Mouse (Mus musculus): ENCODE measurements around the gene Prkcb. TPM values are rescaled to one million over a fixed set of nuclear protein-coding genes. Genes with fewer than 3 reads are reported as not detected.

The Prkcb gene
- polyA plus RNA-seq, 1 experiment from 2014 or later = 139 TPM

DNA sequence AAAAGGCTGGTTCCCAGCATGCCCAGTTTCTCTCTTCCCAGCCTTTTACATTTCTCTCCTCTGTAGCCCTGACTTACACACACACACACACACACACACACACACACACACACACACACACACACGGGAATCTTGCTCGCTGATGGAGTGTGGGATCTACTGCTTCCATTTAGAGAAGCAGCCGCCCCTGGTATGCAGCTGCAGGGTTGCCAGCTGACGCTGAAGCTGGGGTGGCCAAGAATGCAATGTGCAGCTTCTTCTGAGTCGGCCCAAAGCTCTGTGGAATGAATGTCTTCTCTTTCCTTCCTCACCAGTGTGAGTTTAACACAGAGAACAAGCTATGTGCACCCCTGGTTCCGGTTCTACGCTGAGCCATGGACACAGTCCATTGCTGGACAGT lies 56.1 kb downstream of the Prkcb start:
- no peak for ATAC-seq
- Histone ChIP-seq H3K4me1 (ENCODE audit: control insufficient read depth, insufficient read depth, low read depth, low read length) (peaks cover 2% of the 10 kb centered on the region), H3K36me3 (ENCODE audit: control insufficient read depth, insufficient read depth, low read length) (no peaks in the 10 kb centered on the region), H3K27me3 (replicated peaks; ENCODE audit: control insufficient read depth, insufficient read depth, low read length) (no peaks in the 10 kb centered on the region), H3K4me3 (ENCODE audit: low read length) (no peak overlapping the region), H3K9me3 (ENCODE audit: control insufficient read depth, low read length) (no peaks in the 10 kb centered on the region), H3K9ac (ENCODE audit: low read depth, low read length) (no peak overlapping the region), H3K4me2 (ENCODE audit: low read length) (no peak overlapping the region), H3K27ac (ENCODE audit: low read depth, low read length) (no peak overlapping the region)
- WGBS = 60% methylated on average over 7 of the region's 7 CpGs

DNA sequence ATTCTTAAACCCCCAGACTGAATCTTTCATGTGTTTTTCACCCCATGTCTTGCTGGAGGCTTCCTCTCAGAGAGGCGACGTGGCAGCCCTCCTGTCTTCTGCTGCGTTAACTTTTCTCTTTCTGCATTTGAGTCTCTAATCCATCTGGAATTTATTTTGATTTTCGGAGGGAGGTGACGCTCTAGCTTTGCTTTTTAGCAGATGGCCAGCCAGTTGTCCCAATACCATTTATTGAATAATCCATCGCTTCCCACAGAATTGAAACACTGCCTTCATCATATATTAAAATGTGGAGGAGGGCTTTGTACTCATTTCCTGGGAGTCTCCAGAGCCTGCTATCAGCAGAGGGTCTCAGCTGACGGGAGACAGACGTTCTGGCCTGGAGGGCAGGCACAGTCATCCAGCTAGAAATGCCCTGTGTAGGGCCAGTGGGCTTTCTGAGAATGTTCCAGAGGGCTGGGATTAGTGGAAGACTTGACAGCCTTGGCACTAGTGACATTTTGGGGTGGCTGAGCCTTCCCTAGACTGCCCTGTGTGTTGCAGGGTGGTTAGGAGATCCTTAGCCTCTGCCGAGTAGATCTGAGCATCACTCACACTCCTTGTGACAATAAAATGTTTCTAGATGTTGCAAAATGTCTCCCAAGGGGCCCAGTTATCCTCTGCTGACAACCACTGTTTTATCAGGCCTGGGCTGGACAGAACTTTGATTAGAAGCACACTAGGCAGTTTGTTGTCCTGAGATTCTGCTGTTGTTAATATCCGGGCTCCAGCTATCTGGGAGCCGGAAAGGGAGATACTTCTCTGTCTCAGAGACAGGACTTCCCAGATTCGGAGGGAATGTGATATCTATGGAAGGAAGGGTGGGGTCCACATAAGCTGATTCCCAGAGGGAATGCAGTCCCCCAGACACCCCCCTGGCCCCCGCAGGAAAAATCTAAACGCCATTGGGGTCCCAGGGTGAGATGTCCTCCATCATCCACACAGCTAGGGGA lies 58.0 kb downstream of the Prkcb start:
- no peak overlapping the region for H3K27ac ChIP-seq (ENCODE audit: low read depth, low read length)
- WGBS = 66% methylated on average over 14 of the region's 14 CpGs
- ATAC-seq = no peak

DNA sequence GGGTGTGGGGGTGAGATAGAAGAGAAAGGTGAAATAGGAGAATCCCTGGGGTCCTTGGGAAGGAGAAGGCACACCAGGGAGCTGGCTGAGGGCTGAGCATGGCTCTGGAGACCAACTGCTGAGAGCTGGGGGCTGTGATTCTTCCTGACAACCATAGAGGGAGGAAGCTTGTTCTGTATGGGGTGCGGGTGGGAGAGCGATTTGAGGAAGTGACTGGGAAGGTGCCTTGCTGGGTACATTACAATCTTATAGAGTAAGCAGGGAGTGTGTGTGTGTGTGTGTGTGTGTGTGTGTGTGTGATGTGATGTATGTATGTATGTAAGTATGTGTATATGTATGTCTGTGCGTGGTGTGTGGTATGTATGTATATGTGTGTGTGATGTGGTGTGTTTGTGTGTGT lies 58.9 kb downstream of the Prkcb start:
- 81% methylated on average over 3 of the region's 3 CpGs for WGBS
- no peaks in the 10 kb centered on the region for H3K36me3 ChIP-seq (ENCODE audit: control insufficient read depth, insufficient read depth, low read length)
- H3K4me2 ChIP-seq (ENCODE audit: low read length) = no peak overlapping the region
- ATAC-seq = no peak
- H3K4me3 ChIP-seq (ENCODE audit: low read length) = no peak overlapping the region
- peaks cover 3% of the 10 kb centered on the region for H3K4me1 ChIP-seq (ENCODE audit: control insufficient read depth, insufficient read depth, low read depth, low read length)
- no peaks in the 10 kb centered on the region for H3K9me3 ChIP-seq (ENCODE audit: control insufficient read depth, low read length)
- no peaks in the 10 kb centered on the region for H3K27me3 ChIP-seq (replicated peaks; ENCODE audit: control insufficient read depth, insufficient read depth, low read length)
- H3K9ac ChIP-seq (ENCODE audit: low read depth, low read length) = no peak overlapping the region
- H3K27ac ChIP-seq (ENCODE audit: low read depth, low read length) = no peak overlapping the region

More for the DNA sequence above, 58.0 kb downstream of the Prkcb start:
- H3K27me3 ChIP-seq (replicated peaks; ENCODE audit: control insufficient read depth, insufficient read depth, low read length) = no peaks in the 10 kb centered on the region
- no peak overlapping the region for H3K4me3 ChIP-seq (ENCODE audit: low read length)
- H3K36me3 ChIP-seq (ENCODE audit: control insufficient read depth, insufficient read depth, low read length) = no peaks in the 10 kb centered on the region
- H3K4me1 ChIP-seq (ENCODE audit: control insufficient read depth, insufficient read depth, low read depth, low read length) = peaks cover 2% of the 10 kb centered on the region
- H3K4me2 ChIP-seq (ENCODE audit: low read length) = no peak overlapping the region
- no peak overlapping the region for H3K9ac ChIP-seq (ENCODE audit: low read depth, low read length)
- no peaks in the 10 kb centered on the region for H3K9me3 ChIP-seq (ENCODE audit: control insufficient read depth, low read length)

DNA sequence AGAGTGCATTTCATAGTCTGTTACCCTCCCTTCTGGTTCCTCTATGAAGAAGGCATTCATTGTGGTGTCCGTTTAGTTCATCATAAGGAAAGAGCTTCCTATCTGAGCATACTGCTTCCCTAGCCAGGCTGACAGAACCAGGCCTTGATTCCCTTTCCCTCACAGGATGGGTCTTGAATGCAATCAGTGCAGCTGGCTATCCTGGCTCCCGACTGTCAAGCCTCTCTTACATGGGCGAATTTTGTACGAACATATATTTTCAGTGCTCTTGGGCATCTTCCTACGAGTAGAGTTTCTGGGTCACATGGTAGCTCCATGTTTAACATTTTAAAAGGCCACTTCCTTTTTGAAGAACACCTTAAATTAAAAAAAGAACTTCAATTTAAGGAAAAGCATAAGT lies 61.4 kb downstream of the Prkcb start:
- Histone ChIP-seq H3K4me1 (ENCODE audit: control insufficient read depth, insufficient read depth, low read depth, low read length) (peaks cover 11% of the 10 kb centered on the region), H3K4me3 (ENCODE audit: low read length) (no peak overlapping the region), H3K9ac (ENCODE audit: low read depth, low read length) (no peak overlapping the region), H3K9me3 (ENCODE audit: control insufficient read depth, low read length) (no peaks in the 10 kb centered on the region), H3K36me3 (ENCODE audit: control insufficient read depth, insufficient read depth, low read length) (no peaks in the 10 kb centered on the region), H3K4me2 (ENCODE audit: low read length) (no peak overlapping the region), H3K27ac (ENCODE audit: low read depth, low read length) (no peak overlapping the region), H3K27me3 (replicated peaks; ENCODE audit: control insufficient read depth, insufficient read depth, low read length) (no peaks in the 10 kb centered on the region)
- WGBS = 88% methylated on average over 5 of the region's 5 CpGs
- no peak for ATAC-seq

DNA sequence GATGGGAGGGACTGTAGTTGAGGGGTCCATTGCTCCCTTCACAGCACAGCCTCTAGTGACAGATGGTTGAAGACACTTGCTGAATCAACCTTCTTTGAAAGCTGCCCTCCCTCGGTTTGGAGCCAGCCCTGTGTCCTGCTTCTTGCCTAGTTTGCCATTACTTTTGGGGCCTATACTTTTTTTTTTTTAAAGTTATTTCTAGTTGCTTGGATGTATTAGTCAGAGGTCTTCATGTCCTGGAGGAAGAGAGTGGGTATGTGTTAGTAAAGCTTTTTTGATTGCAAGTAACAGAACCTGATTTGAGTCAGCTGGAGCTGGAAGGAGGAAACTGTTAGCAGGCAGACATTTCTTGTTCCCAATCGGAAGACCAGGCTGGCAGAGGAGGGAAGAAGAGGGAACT lies 62.2 kb downstream of the Prkcb start:
- Histone ChIP-seq H3K27me3 (replicated peaks; ENCODE audit: control insufficient read depth, insufficient read depth, low read length) (no peaks in the 10 kb centered on the region), H3K9me3 (ENCODE audit: control insufficient read depth, low read length) (no peaks in the 10 kb centered on the region), H3K4me2 (ENCODE audit: low read length) (no peak overlapping the region), H3K4me3 (ENCODE audit: low read length) (no peak overlapping the region), H3K4me1 (ENCODE audit: control insufficient read depth, insufficient read depth, low read depth, low read length) (peaks cover 11% of the 10 kb centered on the region), H3K9ac (ENCODE audit: low read depth, low read length) (no peak overlapping the region), H3K27ac (ENCODE audit: low read depth, low read length) (no peak overlapping the region), H3K36me3 (ENCODE audit: control insufficient read depth, insufficient read depth, low read length) (no peaks in the 10 kb centered on the region)
- WGBS = 78% methylated on average over 2 of the region's 2 CpGs
- no peak for ATAC-seq

DNA sequence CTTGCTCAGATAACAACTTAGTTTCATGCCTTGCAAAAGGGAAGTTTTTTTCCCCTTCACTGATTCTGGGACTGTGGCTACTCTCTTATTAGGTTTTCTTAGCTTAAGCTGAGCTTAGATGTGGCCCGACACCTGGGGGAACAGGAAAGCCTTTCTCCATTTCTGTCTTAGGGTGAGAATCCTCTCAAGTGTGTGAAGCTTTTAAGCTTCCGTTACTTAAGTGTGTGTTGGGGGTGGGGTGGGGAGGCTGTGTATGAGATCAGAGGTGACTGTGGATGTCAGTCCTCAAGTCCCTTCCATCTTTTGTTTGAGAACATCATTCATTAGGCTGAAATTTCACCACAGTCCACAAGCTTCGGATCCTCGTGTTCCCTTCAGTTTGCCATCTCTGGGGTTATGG lies 63.3 kb downstream of the Prkcb start:
- Histone ChIP-seq H3K4me3 (ENCODE audit: low read length) (no peak overlapping the region), H3K36me3 (ENCODE audit: control insufficient read depth, insufficient read depth, low read length) (no peaks in the 10 kb centered on the region), H3K27me3 (replicated peaks; ENCODE audit: control insufficient read depth, insufficient read depth, low read length) (no peaks in the 10 kb centered on the region), H3K9ac (ENCODE audit: low read depth, low read length) (no peak overlapping the region), H3K4me2 (ENCODE audit: low read length) (no peak overlapping the region), H3K9me3 (ENCODE audit: control insufficient read depth, low read length) (no peaks in the 10 kb centered on the region), H3K4me1 (ENCODE audit: control insufficient read depth, insufficient read depth, low read depth, low read length) (peaks cover 11% of the 10 kb centered on the region), H3K27ac (ENCODE audit: low read depth, low read length) (no peak overlapping the region)
- no peak for ATAC-seq
- WGBS = 94% methylated on average over 4 of the region's 4 CpGs

DNA sequence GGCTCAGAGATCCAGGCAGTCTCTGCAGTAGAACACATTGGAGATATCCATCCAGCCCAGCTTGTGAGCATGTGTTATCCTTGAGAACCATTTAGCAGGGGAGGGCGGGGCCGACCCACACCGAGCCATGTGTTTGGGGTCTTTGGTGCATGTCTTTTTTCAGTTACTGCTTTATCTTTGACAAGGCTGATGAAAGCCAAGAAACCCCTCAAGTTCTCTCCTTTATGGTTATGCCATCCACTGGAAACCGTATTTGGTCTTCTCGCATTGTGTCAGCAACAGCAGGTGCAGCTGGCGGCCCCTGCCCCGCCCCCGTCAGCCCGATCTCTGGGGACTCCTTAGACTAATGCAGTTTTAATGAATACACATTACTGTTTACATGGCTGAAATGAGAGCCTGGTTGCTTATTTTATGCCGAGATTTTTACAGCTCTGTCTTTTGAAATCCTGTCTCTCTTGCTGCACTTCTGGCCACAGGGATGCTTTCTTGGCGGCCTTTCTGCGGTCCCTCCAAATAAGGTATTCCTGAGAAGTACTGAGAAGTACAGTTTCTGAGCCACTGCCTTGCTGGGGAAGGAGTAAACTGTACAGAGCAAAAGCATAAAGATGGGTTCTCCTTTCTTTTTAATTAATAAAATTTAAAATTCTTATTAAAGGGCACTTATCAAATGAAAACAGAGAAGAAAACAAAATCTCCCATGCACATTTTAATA lies 64.2 kb downstream of the Prkcb start:
- Histone ChIP-seq H3K27me3 (replicated peaks; ENCODE audit: control insufficient read depth, insufficient read depth, low read length) (no peaks in the 10 kb centered on the region), H3K9ac (ENCODE audit: low read depth, low read length) (0 out of 2 replicates have a peak overlapping the region, but pooled peaks have one; percentile 13), H3K36me3 (ENCODE audit: control insufficient read depth, insufficient read depth, low read length) (no peaks in the 10 kb centered on the region), H3K9me3 (ENCODE audit: control insufficient read depth, low read length) (no peaks in the 10 kb centered on the region), H3K4me3 (ENCODE audit: low read length) (no peak overlapping the region), H3K4me1 (ENCODE audit: control insufficient read depth, insufficient read depth, low read depth, low read length) (peaks cover 11% of the 10 kb centered on the region), H3K27ac (ENCODE audit: low read depth, low read length) (peak overlapping the region; percentile 31; the same call in 1 of the 2 replicates), H3K4me2 (ENCODE audit: low read length) (peak overlapping the region; percentile 22; the same call in 1 of the 2 replicates)
- WGBS = 33% methylated on average over 12 of the region's 12 CpGs
- ATAC-seq = peak; percentile 76

DNA sequence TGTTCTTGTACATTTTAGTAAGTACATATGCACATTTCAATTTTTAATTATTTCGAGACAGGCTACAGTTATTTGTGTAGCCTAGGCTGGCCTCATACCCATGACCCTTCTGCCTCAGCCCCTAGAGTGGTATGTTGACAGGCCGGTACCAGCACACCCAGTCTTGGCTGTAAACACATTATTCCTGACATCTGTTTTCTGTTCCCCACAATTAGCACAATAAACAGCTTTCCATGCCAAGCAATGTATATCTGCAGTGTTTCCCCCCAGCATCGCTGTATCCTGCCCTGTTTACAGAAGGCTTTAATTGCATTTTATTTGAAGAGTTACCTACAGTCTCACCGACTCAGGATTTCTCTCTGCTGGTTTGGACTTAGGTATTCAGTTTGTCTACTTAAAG lies 64.8 kb downstream of the Prkcb start:
- Histone ChIP-seq H3K4me1 (ENCODE audit: control insufficient read depth, insufficient read depth, low read depth, low read length) (peaks cover 11% of the 10 kb centered on the region), H3K9me3 (ENCODE audit: control insufficient read depth, low read length) (no peaks in the 10 kb centered on the region), H3K27ac (ENCODE audit: low read depth, low read length) (no peak overlapping the region), H3K9ac (ENCODE audit: low read depth, low read length) (no peak overlapping the region), H3K27me3 (replicated peaks; ENCODE audit: control insufficient read depth, insufficient read depth, low read length) (no peaks in the 10 kb centered on the region), H3K36me3 (ENCODE audit: control insufficient read depth, insufficient read depth, low read length) (no peaks in the 10 kb centered on the region), H3K4me3 (ENCODE audit: low read length) (no peak overlapping the region), H3K4me2 (ENCODE audit: low read length) (no peak overlapping the region)
- ATAC-seq = no peak
- WGBS = 59% methylated on average over 4 of the region's 4 CpGs

DNA sequence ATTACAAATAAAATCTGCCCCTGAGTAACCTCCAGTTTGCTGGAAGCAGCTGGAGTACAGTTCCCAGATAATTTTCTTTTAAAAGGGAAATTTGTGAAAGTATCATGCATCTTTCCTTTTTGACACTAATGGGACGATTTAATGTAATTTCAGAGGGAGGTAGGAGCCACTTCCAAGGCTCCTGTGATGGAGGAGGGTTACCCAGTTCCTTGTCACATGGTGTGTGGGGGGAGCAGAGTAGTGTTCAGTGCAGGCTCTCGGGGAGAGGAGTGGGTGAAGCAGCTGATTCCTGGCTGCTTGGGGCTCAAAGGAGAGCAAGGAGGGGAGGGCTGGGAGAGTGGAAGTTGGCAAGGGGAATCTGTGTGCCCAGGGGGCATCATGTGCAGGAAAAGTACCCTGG lies 68.4 kb downstream of the Prkcb start:
- 38% methylated on average over 2 of the region's 2 CpGs for WGBS
- Histone ChIP-seq H3K27ac (ENCODE audit: low read depth, low read length) (no peak overlapping the region), H3K4me1 (ENCODE audit: control insufficient read depth, insufficient read depth, low read depth, low read length) (peaks cover 11% of the 10 kb centered on the region), H3K36me3 (ENCODE audit: control insufficient read depth, insufficient read depth, low read length) (no peaks in the 10 kb centered on the region), H3K9ac (ENCODE audit: low read depth, low read length) (no peak overlapping the region), H3K27me3 (replicated peaks; ENCODE audit: control insufficient read depth, insufficient read depth, low read length) (no peaks in the 10 kb centered on the region), H3K4me2 (ENCODE audit: low read length) (no peak overlapping the region), H3K9me3 (ENCODE audit: control insufficient read depth, low read length) (no peaks in the 10 kb centered on the region), H3K4me3 (ENCODE audit: low read length) (no peak overlapping the region)
- ATAC-seq = no peak
